Mouse (Mus musculus): Measurements from ENCODE around the gene Zc3h10.

DNA sequence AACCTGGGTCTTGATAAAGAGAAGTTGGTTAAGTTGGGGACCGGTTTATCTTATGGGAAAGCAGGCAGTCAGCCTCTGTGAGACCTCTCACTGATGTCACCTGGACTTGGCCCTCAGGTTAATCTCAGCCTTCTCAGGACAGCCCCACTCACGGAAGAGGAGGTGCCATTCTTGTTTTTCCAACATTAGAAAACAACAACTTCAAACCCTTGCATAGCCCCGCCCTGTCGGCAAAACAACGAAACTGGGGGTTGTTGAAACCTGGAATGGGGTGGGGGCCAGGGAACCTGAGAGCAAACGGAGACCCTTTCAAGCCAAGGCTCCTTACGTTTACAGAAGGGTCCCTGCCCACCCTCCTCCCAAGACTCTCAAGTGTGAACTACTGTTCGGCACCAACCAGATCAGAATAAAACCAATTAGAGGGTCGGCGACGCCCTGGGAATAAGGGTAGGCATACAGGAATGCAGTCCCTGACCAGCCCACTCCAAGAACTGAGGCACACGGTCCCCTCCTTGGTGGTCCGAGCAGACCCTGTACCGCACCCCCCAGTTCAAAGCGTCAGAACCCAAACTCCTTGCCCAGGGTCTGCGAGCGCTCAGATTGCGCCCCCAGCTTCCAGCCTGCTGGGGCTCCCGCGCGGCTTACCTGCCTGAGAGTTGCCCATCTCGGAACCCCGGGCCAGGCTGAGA is 41.3 kb upstream of the Zc3h10 start:
- no peak for TF ChIP-seq EP300 (optimal IDR thresholded peaks at IDR 0.05)
- no peak for TF ChIP-seq CTCF (IDR thresholded peaks at IDR 0.05; ENCODE audit: low read depth)

All from stomach, postnatal 0 days (tissue).